Mouse (Mus musculus): ENCODE measurements around the gene Adk.

DNA sequence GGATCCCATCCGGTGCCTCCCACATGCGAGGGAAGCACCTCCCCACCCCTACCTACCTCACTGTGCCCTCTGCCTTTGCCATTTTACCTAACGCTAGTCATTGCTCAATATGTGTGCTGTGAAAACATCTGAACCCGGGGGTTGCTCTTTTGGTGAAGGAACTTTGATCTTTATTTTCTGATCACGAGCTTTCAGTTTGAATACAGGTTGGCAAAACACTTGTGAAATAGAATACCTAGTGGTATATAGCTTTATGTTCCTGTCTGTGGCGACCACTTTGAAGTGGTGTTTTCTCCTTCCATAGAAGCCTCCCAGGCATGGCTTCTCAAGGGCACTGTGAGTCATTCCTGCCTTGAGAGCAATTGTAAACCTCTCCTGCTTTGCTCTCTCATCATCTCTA lies 60.4 kb downstream of the Adk start:
- TF ChIP-seq CTCF (IDR thresholded peaks at IDR 0.05; ENCODE audit: low read depth) (no peak), EP300 (IDR thresholded peaks at IDR 0.05; ENCODE audit: low read depth) (no peak)

All from heart, postnatal 0 days (tissue).